In the genomic region with DNA sequence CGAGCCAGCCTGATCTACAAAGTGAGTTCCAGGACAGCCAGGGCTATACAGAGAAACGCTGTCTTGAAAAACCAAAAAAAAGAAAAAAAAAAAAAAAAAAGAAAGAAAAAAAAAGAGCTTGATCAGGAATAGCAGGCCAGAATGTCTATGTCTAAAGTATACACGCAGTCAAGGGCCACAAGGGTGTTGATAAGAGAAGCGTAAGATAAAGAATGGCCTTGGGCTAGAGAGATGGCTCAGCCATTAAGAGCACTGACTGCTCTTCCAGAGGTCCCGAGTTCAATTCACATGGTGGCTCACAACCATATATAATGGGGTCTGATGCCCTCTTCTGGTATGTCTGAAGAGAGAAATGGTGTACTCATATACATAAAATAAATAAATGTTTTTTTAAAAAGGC, we compare ENCODE assay signal across 18 mouse cellular contexts. TPM values are rescaled to one million over a fixed set of nuclear protein-coding genes. Genes with fewer than 3 reads are reported as not detected.
"Had no signal": no experiment of that assay in that cellular context is flagged by ENCODE, and none has a peak within 500 bp of the region (broad histone marks: within the 10 kb centered on the region; RNA-seq: fewer than 3 reads in every experiment).

No protein-coding gene starts in this region.

RNA-seq across cellular contexts. Expression of gene Rnf222, which starts 56.8 kb away (rescaled TPM):
- total RNA-seq: heart, postnatal 36 days; hematopoietic stem cell, adult 5-6 weeks; layer of hippocampus, adult 18-20 months; layer of hippocampus, adult 8-10 months; layer of hippocampus, postnatal 10 days; layer of hippocampus, postnatal 14 days; layer of hippocampus, postnatal 25 days; layer of hippocampus, postnatal 36 days; left cerebral cortex, adult 18-20 months; left cerebral cortex, adult 2 months had no signal
- polyA plus RNA-seq: heart, embryonic 14.5 days; hindbrain, embryonic 11.5 days; hindbrain, embryonic 12.5 days; hindbrain, embryonic 14.5 days; hindbrain, embryonic 15.5 days; hindbrain, postnatal 0 days; inflammation-experienced regulatory T-cells, adult 6 months; large intestine, adult 2 months had no signal
